ENCODE assay signal across 8 mouse cellular contexts in genomic region chr1:157449532-157449931, GRCm38 (mm10). TPM values are rescaled to one million over a fixed set of nuclear protein-coding genes. Genes with fewer than 3 reads are reported as not detected.
DNase-seq lines count a peak whose midpoint lies in the region; ATAC-seq and TF ChIP-seq lines count a peak whose summit lies in the region.

No protein-coding gene starts in this region.

- ATAC-seq in liver, embryonic 16.5 days (ENCODE audit: low read depth) = no peak; the same call in 1 of the 2 replicates
- no peak for ATAC-seq in monocyte, adult 5-6 weeks (replicated peaks; ENCODE audit: insufficient number of reproducible peaks, low FRiP score, low TSS enrichment, poor library complexity, severe bottlenecking)

- 0 out of 2 replicates have a peak overlapping the region, but pooled peaks have one; percentile 3 for H3K27ac ChIP-seq in spleen, adult 2 months (ENCODE audit: insufficient read depth, low read length)
- H3K27ac ChIP-seq in liver, embryonic 16.5 days (ENCODE audit: low read length) = no peak overlapping the region

- H3K4me2 ChIP-seq in liver, embryonic 16.5 days (ENCODE audit: low read depth, low read length) = peak overlapping the region; percentile 42

- intact Hi-C loops in heart, postnatal 14 days (cut with DNase I) = loop anchor here (2.0 kb wide), 2 partner anchors 33 to 151 kb away; no protein-coding TSS in a partner anchor
- intact Hi-C loops in left cerebral cortex, postnatal 14 days (cut with DNase I) = loop anchor here (5.0 kb wide), 1 partner anchor 152 kb away; no protein-coding TSS in a partner anchor

- 46% methylated on average over 10 of the region's 10 CpGs for WGBS in spleen, adult 2 months
- 9% methylated on average over 10 of the region's 10 CpGs for WGBS in liver, embryonic 16.5 days (ENCODE audit: insufficient replicate concordance)

- TF ChIP-seq POLR2A in spleen, adult 2 months (IDR thresholded peaks at IDR 0.05; ENCODE audit: low read depth, low read length) = no peak

- H3K36me3 ChIP-seq in spleen, adult 2 months (ENCODE audit: control insufficient read depth, insufficient read depth, low read length) = no peaks in the 10 kb centered on the region
- H3K36me3 ChIP-seq in liver, embryonic 16.5 days (ENCODE audit: control insufficient read depth, insufficient read depth) = no peaks in the 10 kb centered on the region

- TF ChIP-seq CTCF in spleen, adult 2 months (IDR thresholded peaks at IDR 0.05; ENCODE audit: extremely low read depth, insufficient read depth, insufficient read length, insufficient replicate concordance) = no peak

- DNase-seq in spleen, adult 2 months (ENCODE audit: low read depth in 1 of 2, low spot score in 2 of 2) = no peak
- no peak for DNase-seq in spleen, adult 18-20 months
- peak; percentile 38 to 48 for DNase-seq in heart, postnatal 14 days
- DNase-seq in thymus, postnatal 10 days (ENCODE audit: low spot score in 2 of 2) = no peak
- no peak for DNase-seq in right cerebral cortex, postnatal 25 days
- no peak for DNase-seq in left cerebral cortex, postnatal 14 days (ENCODE audit: low spot score in 2 of 2)

- H3K9ac ChIP-seq in liver, embryonic 16.5 days (ENCODE audit: low read depth, low read length) = no peak overlapping the region

- no peaks in the 10 kb centered on the region for H3K27me3 ChIP-seq in spleen, adult 2 months (ENCODE audit: control insufficient read depth, insufficient read depth, low read length)
- no peaks in the 10 kb centered on the region; the same call in 1 of the 2 replicates for H3K27me3 ChIP-seq in liver, embryonic 16.5 days (ENCODE audit: control insufficient read depth, insufficient read depth, low read depth, low read length)

- H3K4me3 ChIP-seq in spleen, adult 2 months (ENCODE audit: extremely low read depth, insufficient read depth, insufficient read length) = no peak overlapping the region
- no peak overlapping the region for H3K4me3 ChIP-seq in liver, embryonic 16.5 days (ENCODE audit: low read depth, low read length)

- H3K9me3 ChIP-seq in liver, embryonic 16.5 days (replicated peaks; ENCODE audit: control insufficient read depth, low read length) = no peaks in the 10 kb centered on the region

- no peaks in the 10 kb centered on the region for H3K4me1 ChIP-seq in spleen, adult 2 months (ENCODE audit: control insufficient read depth, insufficient read depth, insufficient read length)
- peaks cover 6% of the 10 kb centered on the region for H3K4me1 ChIP-seq in liver, embryonic 16.5 days (ENCODE audit: control insufficient read depth, low read depth, low read length)

RNA-seq across cellular contexts. Expression of gene Cryzl2, which starts 8.8 kb away (rescaled TPM):
- polyA plus RNA-seq in spleen, adult 2 months (2012; rRNA removed) = 8.0 and 11.1 TPM in 2 replicates
- total RNA-seq in heart, postnatal 14 days (2021) = 10 to 100 TPM; 11.8 to 14.3 TPM
- polyA plus RNA-seq in liver, embryonic 16.5 days (2015; fragmentation: Nextera tagmentation; extraction: Ambion mirVana) = 8.5 and 10.3 TPM in 2 replicates
- total RNA-seq in monocyte, adult 5-6 weeks (2017) = 1.4 to 6.2 TPM (median 2.8 TPM) in 3 replicates
- total RNA-seq in left cerebral cortex, postnatal 14 days (2021) = 1 to 10 TPM; 3.0 to 4.8 TPM

RNA-seq across cellular contexts. Expression of gene Rasal2, which starts 37.1 kb away (rescaled TPM):
- 1.1 TPM in 2 replicates for polyA plus RNA-seq in spleen, adult 2 months (2012; rRNA removed)
- total RNA-seq in heart, postnatal 14 days (2021) = 10 to 100 TPM; 33.0 to 36.5 TPM
- polyA plus RNA-seq in liver, embryonic 16.5 days (2015; fragmentation: Nextera tagmentation; extraction: Ambion mirVana) = 0.83 and 1.4 TPM in 2 replicates
- total RNA-seq in monocyte, adult 5-6 weeks (2017) = 0.53 to 2.0 TPM (median 1.0 TPM) in 3 replicates
- total RNA-seq in left cerebral cortex, postnatal 14 days (2021) = 10 to 100 TPM; 62.9 to 77.3 TPM

RNA-seq across cellular contexts. Expression of gene Sec16b, which starts 57.0 kb away (rescaled TPM):
- polyA plus RNA-seq in spleen, adult 2 months (2012; rRNA removed) = 0.93 and 1.1 TPM in 2 replicates
- 1 to 10 TPM; 1.1 to 1.5 TPM for total RNA-seq in heart, postnatal 14 days (2021)
- 7.4 and 9.3 TPM in 2 replicates for polyA plus RNA-seq in liver, embryonic 16.5 days (2015; fragmentation: Nextera tagmentation; extraction: Ambion mirVana)
- total RNA-seq in monocyte, adult 5-6 weeks (2017) = 0.10 to 0.11 TPM in 2 of 3 replicates, not detected in the other
- total RNA-seq in left cerebral cortex, postnatal 14 days (2021) = under 1 TPM; 0.70 to 0.72 TPM

Comparison
In these comparisons a context has a peak if more than half of its experiments do, and no peak if none do; other contexts are left out.
1. DNase-seq: peak in heart, postnatal 14 days (2 of 2); none in spleen, adult 2 months (0 of 2), spleen, adult 18-20 months (0 of 2), thymus, postnatal 10 days (0 of 2), right cerebral cortex, postnatal 25 days (single experiment) and left cerebral cortex, postnatal 14 days (0 of 2).
2. RNA of gene Rasal2, which starts 37.1 kb away (total RNA-seq): 62.9 to 77.3 TPM in left cerebral cortex, postnatal 14 days and 33.0 to 36.5 TPM in heart, postnatal 14 days; 0.53 to 2.0 TPM in monocyte, adult 5-6 weeks; every median in the first group is over 10 times any median in the second.